Mouse (Mus musculus): ENCODE measurements around the gene Zfp36. TPM values are rescaled to one million over a fixed set of nuclear protein-coding genes. Genes with fewer than 3 reads are reported as not detected.

Gene Zfp36
- total RNA-seq, 1 experiment from 2014 or later, result 14.8 TPM

GRCm38 (mm10) chr7:28338108-28338998 lies 41.7 kb downstream of the Zfp36 start, which contains the start of gene Supt5:
Gene Supt5, minus strand, starts transcription at chr7:28338746.
- DNase-seq, result peak; percentile 96

- no peak for DNase-seq
Observed at GRCm38 (mm10) chr7:28335471-28335870, 44.6 kb downstream of the Zfp36 start.

GRCm38 (mm10) chr7:28334534-28334933 lies 45.5 kb downstream of the Zfp36 start:
- no peak for DNase-seq

- no peak for DNase-seq
Observed at GRCm38 (mm10) chr7:28328260-28328659, 51.8 kb downstream of the Zfp36 start.

Other genes with a start within 250 kb of the Zfp36 start
- 91.9 and 107 TPM in 2 replicates for gene Fbl, start 210.5 kb downstream of the Zfp36 start, total RNA-seq (2021)
- gene Dyrk1b, start 200.8 kb downstream of the Zfp36 start, total RNA-seq (2021), result 42.3 and 46.2 TPM in 2 replicates
- gene Eid2, start 112.4 kb downstream of the Zfp36 start, total RNA-seq (2021), result 22.5 and 26.6 TPM in 2 replicates
- 19.2 and 21.1 TPM in 2 replicates for gene Eid2b, start 102.5 kb downstream of the Zfp36 start, total RNA-seq (2021)
- not detected in 2 replicates for gene Selenov, start 89.1 kb downstream of the Zfp36 start, total RNA-seq (2021)
- gene Dll3, start 78.0 kb downstream of the Zfp36 start, total RNA-seq (2021), result not detected in 2 replicates
- 72.0 and 81.3 TPM in 2 replicates for gene Timm50, start 68.2 kb downstream of the Zfp36 start, total RNA-seq (2021)
- 136 and 164 TPM in 2 replicates for gene Supt5, start 41.5 kb downstream of the Zfp36 start, total RNA-seq (2021)
- 820 and 1,029 TPM in 2 replicates for gene Rps16, start 29.6 kb downstream of the Zfp36 start, total RNA-seq (2021)
- 25.1 and 27.0 TPM in 2 replicates for gene Plekhg2, start 7.7 kb downstream of the Zfp36 start, total RNA-seq (2021)
- 31.3 and 34.4 TPM in 2 replicates for gene Med29, start 12.5 kb upstream of the Zfp36 start, total RNA-seq (2021)
- gene Paf1, start 12.7 kb upstream of the Zfp36 start, total RNA-seq (2021), result 80.7 and 92.7 TPM in 2 replicates
- 7.2 and 11.2 TPM in 2 replicates for gene Gmfg, start 57.2 kb upstream of the Zfp36 start, total RNA-seq (2021)
- gene Lrfn1, start 71.7 kb upstream of the Zfp36 start, total RNA-seq (2021), result 15.9 and 17.4 TPM in 2 replicates
- gene Ifnl2, start 130.2 kb upstream of the Zfp36 start, total RNA-seq (2021), result not detected in 2 replicates
- not detected in 2 replicates for gene Ifnl3, start 142.6 kb upstream of the Zfp36 start, total RNA-seq (2021)
- not detected in 2 replicates for gene Sycn, start 160.6 kb upstream of the Zfp36 start, total RNA-seq (2021)
- gene Nccrp1, start 167.0 kb upstream of the Zfp36 start, total RNA-seq (2021), result not detected in 2 replicates
- gene Samd4b, start 217.9 kb upstream of the Zfp36 start, total RNA-seq (2021), result 66.6 and 69.4 TPM in 2 replicates
- gene Pak4, start 217.9 kb upstream of the Zfp36 start, total RNA-seq (2021), result 32.0 and 35.2 TPM in 2 replicates

Measured in adrenal gland, postnatal 25 days (tissue).